Mouse (Mus musculus): ENCODE measurements around the gene Lrit2.

The Lrit2 gene

GRCm38 (mm10) chr14:37111371-37111770 is 43.6 kb downstream of the Lrit2 start:
- no peak for DNase-seq (ENCODE audit: low spot score in 2 of 2)

DNA sequence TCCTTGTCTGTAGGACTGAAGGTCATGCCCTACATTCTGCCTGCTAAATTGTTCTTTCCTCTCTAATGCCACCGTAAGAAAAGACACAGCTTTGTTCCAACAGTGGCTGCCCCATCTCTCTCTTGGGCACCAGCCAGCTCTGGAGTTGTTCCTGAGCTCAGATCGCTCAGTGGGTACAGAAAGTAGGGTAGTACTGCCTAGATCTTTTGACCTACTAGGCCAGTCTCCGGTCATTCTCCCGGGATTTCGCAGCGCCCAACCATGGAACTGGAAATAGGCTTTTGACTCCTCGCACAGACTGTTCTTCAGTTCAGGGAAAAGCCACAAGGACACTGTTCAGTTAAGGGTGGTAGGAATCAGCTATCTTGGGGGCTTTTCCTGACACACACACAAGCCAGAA is 45.2 kb downstream of the Lrit2 start:
- DNase-seq (ENCODE audit: low spot score in 2 of 2) = no peak

DNA sequence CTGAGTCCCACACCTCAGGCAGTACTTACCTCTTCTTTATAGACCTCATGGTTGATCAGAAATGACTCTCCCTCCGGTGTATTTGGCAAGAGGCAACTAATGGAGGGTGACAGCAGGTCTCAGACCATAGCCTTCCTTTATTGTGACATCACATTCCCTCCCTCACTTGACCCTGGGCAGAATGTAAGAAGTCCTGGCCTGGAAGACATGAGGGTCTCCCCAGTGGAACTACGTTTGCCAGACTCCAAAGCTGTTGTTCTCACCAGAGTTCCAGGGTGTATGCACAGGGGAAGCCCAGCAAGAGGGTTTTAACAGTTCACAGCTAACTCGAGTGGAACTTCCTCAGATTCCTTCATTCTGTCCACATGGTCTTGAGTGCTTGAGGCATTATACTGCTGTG is 46.2 kb downstream of the Lrit2 start, which contains the start of gene 2610528A11Rik:
2610528A11Rik (minus strand) TSS at position 101 of the 400 bp plus-strand sequence.
- DNase-seq (ENCODE audit: low spot score in 2 of 2) = no peak

DNA sequence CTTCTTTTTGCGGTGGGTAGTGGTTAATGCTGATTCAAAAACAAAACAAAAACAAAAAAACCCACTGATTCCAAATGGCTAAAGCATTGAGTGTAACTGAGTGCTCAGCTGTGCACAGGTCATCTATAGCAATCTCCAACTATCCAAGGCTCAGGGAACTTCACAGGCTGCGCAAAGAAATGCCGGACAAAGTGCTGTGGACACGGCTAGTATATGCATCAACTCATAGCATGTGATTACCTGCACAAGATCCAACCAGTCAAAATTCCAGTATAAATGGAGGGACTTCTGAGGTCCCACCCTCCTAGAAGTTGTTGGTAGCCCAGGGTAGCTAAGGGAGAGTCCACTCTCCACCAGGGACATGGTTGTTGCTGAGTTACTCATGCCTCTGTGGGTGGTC is 51.5 kb downstream of the Lrit2 start:
- no peak for DNase-seq (ENCODE audit: low spot score in 2 of 2)

Data from spleen, postnatal 10 days (tissue).